Mouse (Mus musculus) cerebellum, adult 8-10 months (tissue): ENCODE measurements around the gene 4930579F01Rik.
"Not testable (repeated sequence)": the region's sequence is repeated elsewhere in the genome, so short reads cannot be mapped to it uniquely, and the experiment has no call there.

Experiments used
- DNase-seq: peaks from one replicate; pipeline ENCODE4 v3.0.0; 2022

The 4930579F01Rik gene

GRCm38 (mm10) chr3:138144060-138144641 lies 49.5 kb downstream of the 4930579F01Rik start:
- no peak for DNase-seq

DNA sequence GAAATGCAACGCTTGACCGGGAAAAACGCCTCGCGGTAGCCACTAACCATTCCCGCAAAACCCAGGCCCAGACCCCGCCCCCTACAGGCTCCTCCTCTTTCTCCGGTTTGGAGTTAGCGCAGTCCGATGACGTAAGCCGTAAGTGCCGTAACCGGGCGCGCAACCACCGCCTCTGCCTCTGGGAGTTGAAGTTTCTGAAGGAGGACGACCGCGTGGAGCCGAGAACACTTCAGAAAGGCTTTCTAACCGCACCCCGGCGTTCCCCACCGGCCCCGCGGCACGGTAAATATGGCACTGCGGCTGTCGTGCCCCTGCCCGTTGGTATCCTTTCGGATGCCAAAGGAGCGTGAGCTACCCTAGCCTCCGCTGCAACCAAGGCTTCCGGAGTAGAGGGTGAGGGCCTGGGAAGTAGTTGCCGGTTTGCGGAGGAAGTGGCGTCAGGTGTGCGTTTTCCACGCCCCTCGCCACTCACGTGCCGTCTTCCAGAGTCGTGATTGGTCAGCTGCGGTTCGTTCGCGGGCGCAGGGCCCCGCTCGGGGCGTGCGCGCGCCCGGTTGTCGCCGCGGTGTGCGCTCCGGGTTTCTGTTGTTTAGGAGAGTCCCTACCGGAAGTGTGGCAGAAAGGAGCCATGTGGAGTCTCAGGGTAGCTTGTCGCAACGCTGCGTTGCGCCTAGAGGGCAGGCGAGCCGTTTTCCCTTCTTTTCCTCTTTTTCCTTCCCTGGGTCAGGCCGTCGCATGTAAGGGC lies 50.1 kb downstream of the 4930579F01Rik start, which contains the start of gene Trmt10a:
Gene Trmt10a, plus strand, starts transcription at position 134 of the 745 bp plus-strand sequence.
- peak; percentile 99 for DNase-seq

GRCm38 (mm10) chr3:138142733-138143314 lies 50.8 kb downstream of the 4930579F01Rik start:
- DNase-seq: no peak

DNA sequence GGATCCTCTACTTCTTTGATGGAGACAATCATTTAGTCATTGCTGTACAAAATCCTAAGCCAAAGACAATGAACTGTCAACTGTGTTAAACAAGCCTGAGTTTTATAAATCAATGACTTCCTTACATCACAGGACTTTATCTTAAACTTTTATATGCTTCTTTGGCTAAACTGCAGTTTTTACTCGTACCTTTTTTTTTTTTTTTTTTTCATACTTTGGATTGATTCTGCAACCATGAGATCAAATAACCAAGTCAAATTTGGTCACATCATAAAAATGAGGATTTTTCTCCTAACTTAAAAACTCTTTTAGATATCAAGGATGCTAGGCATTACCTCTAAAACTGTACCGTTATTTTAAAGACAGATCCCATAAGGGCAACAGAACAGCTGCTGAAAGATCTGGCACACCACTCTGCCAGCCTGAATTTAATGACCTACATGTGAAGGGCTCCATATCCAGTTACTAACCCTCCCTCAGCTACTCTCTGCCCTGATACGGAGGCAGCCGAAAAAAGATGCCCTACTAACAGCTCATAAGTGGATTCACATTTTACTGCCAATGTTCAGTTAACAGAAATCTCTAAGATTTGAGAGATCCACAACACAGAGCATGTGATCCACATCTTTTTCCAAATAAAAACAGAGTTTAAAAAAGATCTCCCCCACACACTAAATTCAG lies 51.4 kb downstream of the 4930579F01Rik start:
- DNase-seq: peak; percentile 16

DNA sequence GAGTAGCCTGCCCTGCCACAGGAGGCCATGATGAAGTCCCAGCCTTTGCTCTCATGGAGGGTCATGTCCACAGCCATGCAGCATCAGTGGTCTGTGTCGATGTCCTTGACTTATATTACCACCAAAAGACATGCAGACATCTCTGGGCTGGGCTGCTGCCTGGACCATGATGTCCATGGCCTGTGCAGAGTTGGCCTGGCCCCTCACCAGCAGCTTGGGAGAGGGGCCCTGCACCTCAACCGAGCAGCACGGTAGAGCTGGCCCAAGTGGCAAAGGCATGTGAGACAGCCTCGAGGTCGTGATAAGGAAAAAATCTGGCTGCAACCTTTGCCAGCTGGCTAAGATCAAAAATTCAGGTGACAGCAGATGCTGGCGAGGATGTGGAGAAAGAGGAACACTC lies 54.0 kb downstream of the 4930579F01Rik start:
- DNase-seq: no peak

GRCm38 (mm10) chr3:138138146-138138545 lies 55.5 kb downstream of the 4930579F01Rik start:
- DNase-seq: not testable (repeated sequence)

DNA sequence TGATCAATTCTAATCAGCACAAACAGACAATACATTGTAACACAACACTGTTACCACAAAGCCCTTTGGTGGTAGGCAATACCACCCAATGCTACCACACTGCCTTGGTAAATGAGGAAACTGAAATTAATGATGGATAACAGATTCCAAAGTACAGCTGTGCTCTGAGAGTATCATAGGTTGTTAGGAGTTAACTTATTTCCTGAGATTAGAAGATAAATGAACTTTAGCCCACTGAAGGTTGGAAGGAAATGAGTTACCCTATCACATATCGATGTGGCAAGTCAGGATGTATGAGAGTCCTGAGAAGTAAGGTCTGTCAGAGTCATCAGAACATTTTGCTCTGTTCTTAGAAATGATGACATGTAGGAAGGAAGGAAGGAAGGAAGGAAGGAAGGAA lies 59.1 kb downstream of the 4930579F01Rik start:
- no peak for DNase-seq

- DNase-seq: no peak
These were observed 59.7 kb downstream of the 4930579F01Rik start for GRCm38 (mm10) chr3:138133916-138134315.

DNA sequence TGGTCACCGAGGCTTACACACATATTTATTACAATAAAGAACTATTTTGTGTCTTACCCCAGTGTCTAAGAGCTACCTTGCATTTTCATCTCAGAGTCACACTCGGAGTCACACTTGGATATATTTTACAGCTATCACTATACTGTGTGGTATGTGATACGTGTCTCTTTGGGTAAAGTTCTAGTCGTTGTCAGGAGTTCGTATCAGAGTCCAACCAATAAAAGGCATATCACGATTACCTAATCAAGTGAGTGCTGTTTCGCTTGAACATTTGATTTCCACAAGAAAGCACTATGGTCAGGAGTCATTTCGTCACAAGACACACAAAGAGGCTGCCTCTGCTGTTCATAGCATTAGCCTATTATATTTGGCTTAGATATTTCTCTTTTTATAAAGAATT lies 60.2 kb downstream of the 4930579F01Rik start:
- no peak for DNase-seq

- DNase-seq: no peak
These were observed 62.5 kb downstream of the 4930579F01Rik start for GRCm38 (mm10) chr3:138131168-138131567.

GRCm38 (mm10) chr3:138130692-138131091 lies 62.9 kb downstream of the 4930579F01Rik start:
- no peak for DNase-seq

- DNase-seq: no peak
These were observed 64.5 kb downstream of the 4930579F01Rik start for GRCm38 (mm10) chr3:138129110-138129509.

DNA sequence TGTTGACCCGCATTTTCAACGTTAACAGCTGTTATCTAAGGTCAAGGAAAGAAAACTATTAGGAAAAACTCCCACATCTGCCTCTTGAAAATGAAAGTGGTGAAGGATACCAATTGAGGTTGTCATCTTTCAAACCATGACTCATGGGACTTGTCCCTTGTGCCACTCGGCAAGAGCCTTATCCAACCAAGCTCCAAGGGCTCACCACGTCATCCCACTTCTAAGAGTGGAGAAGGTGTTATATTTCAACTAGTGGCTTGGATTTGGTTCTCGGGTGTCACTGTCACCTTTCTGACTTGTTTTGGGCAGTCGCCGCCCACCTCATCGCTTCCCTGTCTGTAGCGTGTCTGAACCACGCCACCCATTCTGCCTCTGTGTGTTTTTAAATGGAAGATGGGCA lies 69.8 kb downstream of the 4930579F01Rik start:
- no peak for DNase-seq

GRCm38 (mm10) chr3:138121461-138121860 lies 72.2 kb downstream of the 4930579F01Rik start:
- DNase-seq: no peak

DNA sequence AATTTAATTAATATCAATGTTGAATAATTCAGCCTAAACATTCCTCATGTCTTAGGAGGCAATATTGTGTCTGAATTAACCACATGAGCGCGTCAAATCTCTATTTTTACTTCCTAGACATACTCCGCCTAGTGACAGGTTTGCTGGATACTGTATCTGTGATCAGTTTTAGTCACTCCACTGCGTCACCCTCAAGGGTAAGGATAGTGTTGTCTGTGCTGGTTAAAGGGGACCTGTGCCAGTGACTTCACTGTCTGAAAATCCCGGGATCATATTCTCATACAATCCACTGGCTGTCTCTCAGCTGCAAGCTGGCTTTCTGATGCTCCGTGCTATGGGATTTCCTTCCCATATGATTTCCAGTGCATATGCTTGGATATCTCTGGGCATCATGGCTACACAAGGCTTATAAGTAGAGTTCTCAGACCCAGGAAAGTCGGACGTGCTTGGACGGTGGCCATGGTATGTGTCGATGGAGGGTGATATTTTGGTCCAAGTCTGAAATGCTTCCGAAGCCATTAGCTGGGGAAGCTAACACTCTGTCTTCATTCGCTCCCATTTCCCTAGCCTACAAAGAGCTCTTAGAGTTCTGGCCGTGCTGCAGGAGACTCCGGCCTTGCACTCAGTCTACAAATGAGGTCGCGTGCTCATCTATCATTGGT lies 74.0 kb downstream of the 4930579F01Rik start:
- no peak for DNase-seq

- no peak for DNase-seq
These were observed 74.8 kb downstream of the 4930579F01Rik start for GRCm38 (mm10) chr3:138118831-138119230.

DNA sequence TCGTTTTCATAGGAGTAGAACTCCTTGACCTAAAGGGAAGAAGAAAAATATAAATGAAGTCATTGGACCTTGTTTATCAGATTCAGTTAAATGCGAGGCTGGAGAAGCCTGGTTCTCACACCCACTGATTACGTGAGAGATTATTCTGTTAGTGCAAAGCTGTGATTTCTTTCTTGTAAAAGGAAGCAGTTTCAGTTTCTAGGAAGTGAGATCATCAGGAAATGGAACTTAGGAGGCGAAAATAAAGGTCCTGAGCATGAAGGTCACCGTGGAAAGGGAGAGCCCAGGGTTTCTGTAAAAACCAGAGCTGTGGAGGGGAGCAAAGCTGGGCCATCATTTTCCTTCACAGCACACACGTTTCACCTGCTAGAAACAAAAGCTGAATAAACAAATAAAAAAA lies 75.2 kb downstream of the 4930579F01Rik start:
- no peak for DNase-seq

DNA sequence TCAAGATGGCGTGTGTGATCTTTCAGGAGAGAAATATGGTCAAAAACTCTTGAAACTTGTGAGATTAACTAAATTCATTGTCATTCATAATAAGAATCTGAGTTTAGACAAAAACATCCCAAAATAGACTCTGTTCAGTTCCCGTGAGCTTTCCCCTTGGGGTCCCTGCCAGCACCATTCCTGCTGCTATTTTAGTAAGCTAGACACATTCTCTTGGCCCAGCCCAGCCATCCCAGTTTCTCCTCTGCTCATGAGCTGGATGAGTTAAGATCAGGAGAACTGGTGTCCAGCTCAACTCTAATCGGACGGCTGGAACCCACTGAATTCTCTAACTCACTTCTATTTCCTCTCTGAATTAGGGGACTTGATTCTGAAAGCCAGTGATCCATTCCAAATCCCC lies 76.8 kb downstream of the 4930579F01Rik start:
- no peak for DNase-seq

GRCm38 (mm10) chr3:138114106-138114505 lies 79.5 kb downstream of the 4930579F01Rik start:
- DNase-seq: no peak
